Mouse (Mus musculus) CD4-positive, CD25-positive, alpha-beta regulatory T cell, adult 2 months (primary cell): ENCODE results near the gene Opa3.

ENCODE experiments used
- DNase-seq: peaks from one replicate; pipeline ENCODE4 v3.0.0-alpha.2; 2012; ENCODE audit warnings: low read depth, low spot score

Gene Opa3

GRCm38 (mm10) chr7:19214940-19215339 is 13.2 kb upstream of the Opa3 start:
- no peak for DNase-seq

- no peak for DNase-seq
Observed at GRCm38 (mm10) chr7:19217492-19217891, 10.6 kb upstream of the Opa3 start.

GRCm38 (mm10) chr7:19217944-19218343 is 10.2 kb upstream of the Opa3 start:
- DNase-seq: no peak

- DNase-seq: peak; percentile 54
Observed at GRCm38 (mm10) chr7:19220061-19220460, 8.1 kb upstream of the Opa3 start.

GRCm38 (mm10) chr7:19222189-19222588 is 5.9 kb upstream of the Opa3 start:
- DNase-seq: no peak

- DNase-seq: no peak
Observed at GRCm38 (mm10) chr7:19222875-19223274, 5.3 kb upstream of the Opa3 start.

DNA sequence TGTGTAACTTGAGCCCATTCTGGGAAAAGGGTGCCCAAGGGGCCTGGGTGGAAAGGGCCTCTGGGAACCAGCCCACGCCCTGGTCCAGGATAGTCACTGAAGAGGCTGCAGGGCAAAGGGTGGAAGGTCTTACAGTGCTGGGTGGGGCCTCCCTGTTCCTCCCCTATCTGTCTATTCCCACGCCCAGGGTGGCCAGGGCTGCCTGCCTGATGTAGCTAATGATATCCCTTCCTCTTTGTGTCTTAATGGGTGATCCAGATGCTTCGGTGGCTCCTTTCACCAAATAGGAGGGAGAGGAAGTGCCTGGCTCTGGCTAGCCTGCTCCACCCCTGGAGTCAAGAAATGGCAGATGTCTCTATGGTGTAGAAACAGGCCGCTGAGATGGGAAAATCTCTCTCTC is 3.2 kb upstream of the Opa3 start:
- no peak for DNase-seq

DNA sequence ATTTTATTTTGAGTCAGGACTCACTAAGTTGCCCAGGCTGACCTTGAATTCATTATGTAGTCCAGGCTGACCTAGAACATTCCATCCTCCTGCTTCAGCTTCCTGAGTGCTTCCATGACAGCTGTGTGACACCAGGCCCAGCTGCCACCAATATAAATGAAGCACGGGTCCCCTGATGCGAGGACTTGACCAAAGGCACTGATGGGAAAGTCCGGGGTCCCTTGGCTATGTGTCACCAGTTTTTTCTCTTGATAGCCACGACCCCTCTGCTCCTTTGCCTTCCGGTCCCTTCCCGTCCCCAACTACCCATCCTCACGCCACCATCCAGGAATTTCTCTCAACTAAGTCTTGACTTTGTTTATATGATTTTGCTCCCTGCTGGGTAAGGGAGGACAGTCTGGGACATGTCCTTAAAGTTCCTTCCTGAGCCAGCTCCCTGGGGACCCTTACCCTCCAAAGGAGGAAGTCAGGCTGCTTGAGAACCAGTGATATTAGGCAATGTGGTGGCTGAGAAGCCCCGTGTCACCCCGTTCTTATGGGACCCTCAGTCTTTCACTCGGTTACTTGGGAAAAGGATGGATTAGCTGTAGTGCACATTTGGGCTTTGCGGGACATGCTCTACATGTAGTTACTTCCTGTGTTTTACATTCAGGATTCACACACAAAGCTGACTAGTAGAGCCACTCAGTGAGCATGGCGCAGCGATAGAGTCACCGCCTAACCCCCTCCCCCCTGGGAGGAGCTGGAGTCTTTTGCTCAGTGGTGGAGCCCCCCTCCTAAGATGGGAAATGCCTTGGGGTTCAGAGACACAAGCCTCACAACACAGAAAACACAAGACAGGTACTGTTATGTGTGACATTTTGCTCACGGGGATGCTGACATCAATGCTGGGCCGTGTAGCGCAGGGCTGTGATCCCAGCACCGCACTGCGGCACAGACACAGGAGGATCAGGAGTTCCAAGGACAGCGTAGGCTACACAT is 1.0 kb upstream of the Opa3 start:
- DNase-seq: peak; percentile 78

- DNase-seq: no peak
Observed at GRCm38 (mm10) chr7:19228793-19229148, 637 bp downstream of the Opa3 start.

GRCm38 (mm10) chr7:19229404-19229803 is 1.3 kb downstream of the Opa3 start:
- DNase-seq: no peak

GRCm38 (mm10) chr7:19230041-19230580 is 2.0 kb downstream of the Opa3 start:
- no peak for DNase-seq

GRCm38 (mm10) chr7:19230899-19231298 is 2.8 kb downstream of the Opa3 start:
- no peak for DNase-seq

GRCm38 (mm10) chr7:19231849-19232248 is 3.7 kb downstream of the Opa3 start:
- DNase-seq: no peak

- no peak for DNase-seq
Observed at GRCm38 (mm10) chr7:19234652-19235051, 6.5 kb downstream of the Opa3 start.

GRCm38 (mm10) chr7:19235092-19235671 is 7.0 kb downstream of the Opa3 start:
- DNase-seq: no peak

DNA sequence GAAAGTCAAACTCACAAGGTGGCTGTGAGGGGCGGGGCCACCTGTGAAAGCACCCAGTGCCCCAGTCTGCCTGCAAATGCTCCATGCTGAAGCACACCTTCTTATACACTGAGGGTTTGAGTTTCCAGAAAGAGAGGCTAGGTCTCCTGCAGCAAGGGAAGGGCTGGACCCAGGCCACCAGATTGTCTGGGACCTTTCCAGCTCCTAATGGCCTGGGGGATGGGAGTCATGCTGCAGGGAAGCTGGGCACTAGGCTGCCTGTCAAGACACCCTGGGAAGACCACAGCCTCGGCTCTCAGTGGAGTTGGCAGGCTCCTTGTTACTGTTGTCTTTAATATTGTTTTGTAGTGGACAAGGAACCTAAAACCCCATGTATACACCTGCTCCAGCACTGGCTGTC is 8.3 kb downstream of the Opa3 start:
- no peak for DNase-seq

GRCm38 (mm10) chr7:19238344-19238743 is 10.2 kb downstream of the Opa3 start:
- no peak for DNase-seq

- DNase-seq: peak; percentile 94
Observed at GRCm38 (mm10) chr7:19239423-19239822, 11.3 kb downstream of the Opa3 start.

DNA sequence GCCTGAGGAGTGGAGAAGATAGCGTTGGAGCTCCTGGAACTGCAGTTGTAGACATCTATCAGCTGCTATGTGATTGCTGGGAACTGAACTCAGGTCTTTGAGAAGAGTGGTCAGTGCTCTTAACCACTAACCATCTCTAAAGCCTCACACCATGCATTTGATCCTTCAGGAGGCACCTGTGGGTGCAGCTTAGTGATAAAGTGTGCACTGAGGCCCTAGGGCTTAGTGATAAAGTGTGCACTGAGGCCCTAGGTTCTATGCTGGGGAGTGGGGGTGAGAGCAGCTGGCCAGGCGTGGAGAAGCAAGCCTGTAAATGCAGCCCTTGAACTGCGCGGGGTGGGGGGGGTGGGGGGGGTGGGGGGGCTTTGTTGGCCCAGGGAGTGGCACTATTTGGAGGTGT is 11.9 kb downstream of the Opa3 start:
- no peak for DNase-seq

- no peak for DNase-seq
Observed at GRCm38 (mm10) chr7:19240905-19241463, 12.8 kb downstream of the Opa3 start.

- DNase-seq: no peak
Observed at GRCm38 (mm10) chr7:19242005-19242404, 13.9 kb downstream of the Opa3 start.

DNA sequence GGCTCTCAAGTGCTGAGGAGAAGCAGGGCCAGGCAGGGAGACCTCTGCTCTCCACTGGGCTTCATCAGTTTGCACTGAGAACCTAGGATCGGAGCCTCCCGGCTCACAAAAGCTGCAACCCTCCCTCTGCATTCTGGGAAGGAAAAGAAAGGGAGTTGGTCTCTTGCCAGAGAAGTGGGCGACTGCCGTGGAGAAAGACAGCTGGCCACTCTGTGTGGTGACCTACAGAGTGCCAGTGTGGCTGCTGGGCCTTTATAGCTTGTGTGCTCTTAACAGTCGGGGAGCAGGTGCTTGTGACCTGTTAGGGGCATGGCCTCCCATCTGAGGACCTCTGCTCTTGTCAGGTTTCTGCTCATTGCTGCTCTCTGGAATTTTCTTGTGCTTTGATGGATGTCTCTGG is 15.7 kb downstream of the Opa3 start:
- no peak for DNase-seq

GRCm38 (mm10) chr7:19245083-19245482 is 16.9 kb downstream of the Opa3 start:
- DNase-seq: no peak
